Mouse (Mus musculus) lung, adult 2 months (tissue): Measurements from ENCODE around the gene Rplp2. TPM values are rescaled to one million over a fixed set of nuclear protein-coding genes. Genes with fewer than 3 reads are reported as not detected.

ENCODE experiments used
- DNase-seq: peaks from one replicate; pipeline ENCODE4 v3.0.0; 2022
- H3K4me1 ChIP-seq: fragments of 200-500 bp; 2 replicates; pipeline ENCODE4 v1.6.1; 2011; ENCODE audit warnings: low read length; ENCODE audit not compliant: control insufficient read depth, insufficient read depth
- H3K4me3 ChIP-seq: fragments of 200-500 bp; replicated peaks from 2 replicates; pipeline ENCODE3; 2011; ENCODE audit warnings: low read depth, mild to moderate bottlenecking, control low read depth, low read length; ENCODE audit errors: extremely low read depth
- CTCF ChIP-seq: fragments of 200-500 bp; IDR thresholded peaks from 2 replicates; pipeline ENCODE4 v1.5.1; 2011; ENCODE audit warnings: mild to moderate bottlenecking, low read length, control low read depth; ENCODE audit not compliant: insufficient read depth
- POLR2A ChIP-seq: fragments of 200-500 bp; IDR thresholded peaks from 2 replicates; pipeline ENCODE4 v1.6.1; 2011; ENCODE audit warnings: low read depth, mild to moderate bottlenecking, control low read depth, low read length, borderline replicate concordance; ENCODE audit errors: extremely low read depth
- WGBS: fragments of 180-500 bp; shearing (Covaris S2); methylation state at CpG from one replicate; pipeline ENCODE4 v1.1.7; 2018; 5-methylcytosine and 5-hydroxymethylcytosine counted together
- polyA plus RNA-seq: library from polyadenylated mRNA; depleted of rRNA; stranded (reverse); fragments of >200 nt; gene quantifications from 2 replicates; pipeline ENCODE4 v1.2.3, GENCODE M21; 2012

Gene Rplp2
- polyA plus RNA-seq, 1 experiment = 591 TPM

DNA sequence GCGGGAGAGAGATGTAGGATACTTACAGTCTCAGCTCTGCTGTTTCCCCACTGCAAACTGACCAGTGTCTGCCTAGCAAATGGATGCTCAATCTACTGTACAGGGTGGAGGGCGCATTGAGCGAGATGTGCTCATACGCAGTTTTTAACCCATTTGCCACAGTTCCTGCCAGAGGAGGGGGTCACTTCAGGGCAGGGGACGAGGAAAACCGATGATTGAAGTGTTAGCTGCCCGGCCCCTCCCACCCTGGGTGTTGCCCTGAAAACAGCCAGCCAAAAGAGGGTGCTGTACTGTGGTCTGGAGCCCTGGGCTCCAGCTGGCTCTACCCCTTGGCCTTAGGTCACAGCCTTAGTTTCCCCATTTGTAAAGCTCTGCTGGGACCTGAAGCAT lies 29.8 kb downstream of the Rplp2 start:
- Histone ChIP-seq H3K4me3 (peak overlapping the region; percentile 66), H3K4me1 (peaks cover 22% of the 10 kb centered on the region)
- no peak for TF ChIP-seq CTCF
- TF ChIP-seq POLR2A = no peak
- no peak for DNase-seq
- WGBS = 1% methylated on average over 7 of the region's 7 CpGs

DNA sequence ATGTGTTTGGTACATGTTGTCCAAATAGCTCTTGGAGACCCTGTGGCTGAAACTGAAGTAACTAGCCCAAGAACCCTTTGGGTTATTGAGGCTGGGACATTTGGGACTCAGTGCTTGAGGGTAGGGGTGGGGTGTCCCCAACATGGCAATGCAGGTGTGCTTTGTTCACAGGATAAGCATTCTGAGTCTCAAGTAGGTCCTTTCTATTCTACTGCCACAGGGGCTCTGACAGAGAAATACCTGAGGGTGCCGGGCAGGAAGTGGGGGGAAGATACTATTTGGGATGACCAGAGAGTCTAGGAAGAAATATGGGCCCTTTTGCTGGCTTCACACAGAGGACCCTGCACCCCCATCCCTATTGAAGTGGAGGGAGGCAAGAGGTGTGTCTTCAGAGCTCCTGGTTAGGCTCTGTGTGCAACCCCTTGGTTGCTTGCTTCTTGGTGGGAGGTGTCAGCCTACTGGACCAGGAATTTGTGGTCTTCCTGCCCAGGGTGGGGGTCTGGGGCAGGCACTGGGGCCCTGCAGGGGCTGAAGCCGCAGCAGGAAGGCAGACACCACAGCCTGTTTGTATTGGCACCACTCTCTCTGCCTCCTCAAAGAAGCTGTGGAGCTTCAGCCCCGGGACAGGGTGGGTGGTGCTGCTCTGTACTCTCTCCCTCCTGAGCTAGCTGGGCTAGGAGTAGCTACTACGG lies 30.6 kb downstream of the Rplp2 start:
- peaks cover 23% of the 10 kb centered on the region for H3K4me1 ChIP-seq
- DNase-seq = peak; percentile 25
- no peak overlapping the region for H3K4me3 ChIP-seq
- 14% methylated on average over 4 of the region's 4 CpGs for WGBS
- no peak for TF ChIP-seq POLR2A
- TF ChIP-seq CTCF = no peak

DNA sequence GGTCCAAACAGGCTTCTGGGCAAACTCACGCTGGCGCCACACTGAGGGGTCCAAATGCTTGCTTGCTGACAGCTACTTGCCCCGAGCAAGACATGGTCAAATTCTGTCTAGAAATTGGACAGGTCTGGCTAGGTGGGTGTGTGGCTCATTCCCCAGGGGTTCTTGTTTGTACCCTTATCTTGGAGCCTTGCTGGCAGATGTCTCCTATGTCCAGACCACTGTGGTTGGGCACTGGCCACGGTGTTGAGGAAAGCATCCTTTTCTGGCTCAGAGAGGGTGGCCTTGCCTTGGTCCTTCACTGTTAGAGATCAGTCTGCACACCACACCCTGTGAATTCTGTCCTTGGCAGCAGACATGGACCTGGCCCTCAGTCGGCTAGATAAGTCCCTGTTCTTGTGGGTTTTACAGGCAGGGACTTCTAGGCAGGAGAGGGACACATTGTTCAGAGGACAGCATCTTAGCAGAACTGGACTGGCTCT lies 31.1 kb downstream of the Rplp2 start:
- H3K4me1 ChIP-seq = peaks cover 23% of the 10 kb centered on the region
- no peak overlapping the region for H3K4me3 ChIP-seq
- WGBS = 36% methylated on average over 5 of the region's 5 CpGs
- TF ChIP-seq POLR2A = no peak
- no peak for TF ChIP-seq CTCF
- no peak for DNase-seq

DNA sequence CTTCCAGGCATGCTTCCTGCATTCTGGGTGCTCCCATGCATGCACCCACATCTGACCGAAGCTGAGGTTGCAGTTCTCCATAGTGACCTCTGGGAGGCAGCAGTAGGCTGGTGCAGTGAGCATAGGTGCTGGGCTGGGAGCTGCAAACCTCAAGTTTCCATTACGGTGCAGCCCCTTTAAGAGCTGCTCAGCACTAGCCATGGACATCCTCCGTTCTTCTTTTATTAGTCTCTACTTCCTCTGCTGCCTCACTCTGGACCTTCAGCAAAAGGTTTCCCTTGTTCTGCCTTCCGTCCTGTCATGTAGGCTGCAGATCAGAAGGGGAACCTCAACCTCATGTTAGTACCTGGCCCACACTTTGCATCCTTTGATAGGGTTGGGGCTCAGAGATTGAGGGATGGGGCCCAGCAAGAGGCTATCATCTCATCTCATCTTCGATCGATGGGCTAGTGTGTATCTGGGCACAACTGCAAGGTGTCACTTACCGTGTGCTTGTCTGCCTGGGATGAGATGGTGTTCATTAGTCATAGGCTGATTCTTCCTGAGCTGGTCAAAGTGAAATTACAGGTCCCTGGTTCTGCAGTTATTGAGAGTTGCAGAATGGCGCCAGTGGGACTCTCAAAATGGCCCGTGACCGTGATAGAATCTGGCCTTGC lies 33.8 kb downstream of the Rplp2 start:
- TF ChIP-seq POLR2A (no peak), CTCF (peak; percentile 99)
- WGBS = 12% methylated on average over 10 of the region's 10 CpGs
- DNase-seq = peak; percentile 65
- peaks cover 21% of the 10 kb centered on the region for H3K4me1 ChIP-seq
- H3K4me3 ChIP-seq = no peak overlapping the region

DNA sequence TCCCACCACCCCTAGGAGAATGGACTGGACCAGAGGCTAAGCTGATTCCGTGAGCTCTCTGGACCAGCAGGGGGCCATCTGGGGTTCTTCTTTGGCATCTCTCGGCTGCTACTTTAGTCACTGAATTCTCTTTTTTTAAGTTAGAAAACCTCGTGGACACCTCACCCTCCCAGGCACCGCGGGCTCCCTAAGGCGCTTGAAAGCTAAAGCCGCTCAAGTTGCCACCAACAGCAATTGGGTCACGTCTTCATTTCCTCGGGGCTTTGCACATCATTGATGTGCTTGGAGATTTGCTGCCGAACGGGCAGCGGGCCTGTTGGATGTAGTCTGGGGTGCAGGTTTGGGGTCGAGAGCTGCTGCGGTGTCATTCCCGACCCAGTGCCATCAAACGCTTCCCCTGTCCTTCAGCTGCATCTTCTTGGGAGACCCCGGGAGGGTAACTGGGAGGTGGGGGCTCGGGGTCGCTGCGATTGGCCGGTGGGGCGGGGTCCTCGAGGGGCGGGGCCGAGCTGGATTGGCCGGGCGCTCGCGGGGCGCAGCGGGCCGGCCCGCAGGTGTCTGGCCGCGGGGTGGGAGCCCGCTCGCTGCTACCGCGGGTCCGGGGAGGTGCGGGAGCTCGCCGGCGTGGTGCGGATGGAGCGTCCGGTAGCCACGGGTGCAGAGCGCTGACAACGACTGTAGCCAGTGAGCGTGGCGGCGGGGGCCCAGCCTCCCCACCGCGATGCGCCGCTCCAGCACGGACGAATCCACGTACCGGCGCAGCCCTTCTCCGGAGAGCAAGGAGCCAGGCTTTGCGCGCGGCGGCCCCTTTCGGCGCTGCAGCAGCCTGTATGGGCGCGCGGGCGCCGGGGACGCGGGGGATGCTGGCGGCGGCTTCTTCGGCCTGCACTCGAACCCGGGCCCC lies 34.6 kb downstream of the Rplp2 start:
- peak; percentile 53 for DNase-seq
- H3K4me1 ChIP-seq = peaks cover 21% of the 10 kb centered on the region
- TF ChIP-seq CTCF (peak; percentile 52), POLR2A (no peak)
- peak overlapping the region; percentile 46 for H3K4me3 ChIP-seq
- 2% methylated on average over 76 of the region's 81 CpGs for WGBS

DNA sequence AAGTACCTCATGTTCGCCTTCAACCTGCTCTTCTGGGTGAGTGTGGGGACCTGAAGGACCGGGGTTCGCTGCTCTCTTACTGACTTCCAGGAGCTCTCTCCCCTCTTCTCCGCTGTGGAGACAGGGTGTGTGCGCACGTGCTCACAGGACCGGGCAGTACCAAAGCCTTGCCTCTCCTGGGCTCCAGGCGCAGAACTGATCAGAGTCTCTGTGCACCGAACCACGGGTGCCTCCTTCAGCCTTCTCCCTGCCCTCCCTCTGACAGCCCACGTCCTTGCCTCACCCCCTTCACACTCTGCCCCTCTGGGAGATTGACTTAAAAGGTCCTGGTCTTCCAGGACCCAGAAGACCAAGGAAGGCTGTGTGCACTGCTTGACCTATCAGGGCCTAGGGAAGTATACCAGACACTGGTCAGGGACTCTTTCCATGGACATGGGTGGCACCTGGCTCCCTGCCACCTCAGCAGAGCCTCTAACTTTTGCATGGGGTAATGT lies 35.4 kb downstream of the Rplp2 start:
- DNase-seq = no peak
- whole genome bisulfite sequencing = 48% methylated on average over 11 of the region's 11 CpGs
- TF ChIP-seq POLR2A = no peak
- no peak for TF ChIP-seq CTCF
- Histone ChIP-seq H3K4me3 (no peak overlapping the region), H3K4me1 (peaks cover 15% of the 10 kb centered on the region)

DNA sequence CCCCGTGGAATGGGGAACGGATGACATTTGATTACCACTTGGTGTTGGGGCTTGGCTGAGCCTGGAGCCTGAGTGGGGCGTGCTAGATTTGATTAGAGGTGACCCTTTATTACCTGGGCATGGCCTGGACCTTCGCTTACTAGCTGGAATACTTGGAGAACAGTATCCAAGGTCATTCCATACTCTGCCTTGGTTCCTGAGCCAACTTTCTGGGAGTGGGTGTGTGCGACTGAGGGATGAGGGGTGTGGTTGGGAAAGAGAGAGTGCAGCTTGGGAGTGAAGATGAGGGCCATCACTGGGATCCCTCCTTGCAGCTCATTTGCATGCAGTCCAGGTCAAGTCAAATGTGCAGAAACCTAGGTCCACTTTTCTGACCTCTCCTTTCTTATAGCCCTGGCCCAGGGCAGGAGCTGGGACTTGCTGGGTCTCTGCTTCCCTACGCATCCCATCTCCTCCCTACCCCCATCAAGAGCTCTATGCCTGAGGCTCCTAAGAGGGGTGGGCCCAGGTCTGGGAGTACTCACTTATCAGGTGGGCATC lies 36.0 kb downstream of the Rplp2 start:
- Histone ChIP-seq H3K4me3 (no peak overlapping the region), H3K4me1 (peaks cover 9% of the 10 kb centered on the region)
- WGBS = 77% methylated on average over 6 of the region's 6 CpGs
- TF ChIP-seq CTCF (no peak), POLR2A (no peak)
- DNase-seq = no peak

DNA sequence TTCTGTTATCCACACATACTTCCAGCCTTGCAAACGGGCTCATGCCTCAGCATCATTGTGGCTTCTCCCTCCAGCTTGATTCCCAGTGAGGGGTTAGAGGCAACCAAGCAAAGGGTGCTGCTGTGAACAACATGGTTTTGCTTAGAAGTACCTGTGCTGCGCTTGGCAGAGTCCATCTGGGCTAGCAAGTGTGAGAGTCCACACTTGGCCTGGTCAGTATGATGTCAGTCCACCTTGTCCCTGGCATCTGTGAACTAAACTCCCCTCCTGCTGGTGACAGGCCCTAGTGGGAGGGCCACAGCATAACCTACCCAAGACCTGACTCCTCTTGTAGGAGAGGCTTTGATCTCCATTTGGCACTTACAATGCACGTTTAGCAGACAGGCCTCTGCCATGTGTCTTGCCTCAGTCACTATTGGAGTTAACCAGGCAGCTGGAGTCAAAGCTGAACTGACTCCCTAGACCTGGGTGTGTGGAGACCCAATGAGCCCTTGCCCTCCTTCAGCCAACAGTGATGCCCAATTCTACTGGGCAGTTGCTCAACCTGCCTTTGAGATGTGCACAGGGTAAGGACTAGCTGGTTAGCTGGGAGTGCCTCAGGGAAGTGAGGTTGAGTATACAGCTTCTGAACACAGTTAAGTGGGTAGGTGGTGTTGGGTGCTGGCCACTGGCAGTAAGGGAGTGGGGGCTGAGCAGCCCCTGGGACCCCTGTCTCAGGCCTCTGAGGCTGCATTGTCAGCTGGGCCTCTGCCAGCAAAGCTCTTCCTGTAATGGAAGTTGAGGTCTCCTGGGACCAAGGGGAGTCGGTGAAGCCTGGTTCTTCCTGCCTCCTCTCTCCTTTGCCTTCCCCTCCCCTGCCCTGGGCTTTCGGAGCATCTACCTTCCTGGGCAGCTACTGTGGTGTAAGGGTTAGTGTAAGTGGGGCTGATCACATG lies 37.3 kb downstream of the Rplp2 start:
- no peak for TF ChIP-seq CTCF
- no peak for TF ChIP-seq POLR2A
- Histone ChIP-seq H3K4me3 (no peak overlapping the region), H3K4me1 (peaks cover 9% of the 10 kb centered on the region)
- no peak for DNase-seq
- 71% methylated on average over 5 of the region's 5 CpGs for WGBS
